Comparison of ENCODE assay signal across 8 mouse cellular contexts in the genomic region with DNA sequence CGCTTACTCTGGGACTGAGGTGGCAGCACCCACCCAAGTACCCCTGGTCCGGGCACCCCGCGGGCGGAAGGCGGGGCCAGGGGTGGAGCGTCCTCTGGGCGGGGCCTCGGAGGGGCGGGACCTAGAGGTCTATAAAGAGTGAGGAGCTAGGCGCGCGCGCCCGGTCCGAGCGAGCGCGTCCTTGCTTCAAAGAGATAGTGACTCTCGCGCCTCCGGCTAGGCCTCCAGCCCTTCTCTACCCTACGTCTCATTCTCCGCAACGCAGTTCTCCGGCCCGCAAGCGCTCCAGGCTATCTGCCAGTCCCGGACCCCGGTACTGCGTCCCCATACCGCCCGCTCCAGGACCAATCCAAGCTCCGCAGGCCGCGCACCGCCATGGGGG. TPM values are rescaled to one million over a fixed set of nuclear protein-coding genes. Genes with fewer than 3 reads are reported as not detected.
DNase-seq lines count a peak whose midpoint lies in the region; ATAC-seq lines count a peak whose summit lies in the region.

A gene (plus strand): TSS at position 114 of the 382 bp plus-strand sequence.

- WGBS in hindbrain, embryonic 14.5 days = 1% methylated on average over 37 of the region's 37 CpGs

- H3K4me3 ChIP-seq in hindbrain, embryonic 14.5 days (replicated peaks; ENCODE audit: low read length) = peak within 1 kb of the TSS; percentile 85

- no peaks in the 10 kb centered on the region for H3K27me3 ChIP-seq in hindbrain, embryonic 14.5 days (ENCODE audit: control insufficient read depth, insufficient read depth, low read length)

- no peaks in the 10 kb centered on the region for H3K9me3 ChIP-seq in hindbrain, embryonic 14.5 days (ENCODE audit: control insufficient read depth, low read length)

- DNase-seq in WW6 (ENCODE audit: low read depth, low spot score) = peak; percentile 57
- peak; percentile 57 to 81 for DNase-seq in cerebellum, postnatal 4 days (ENCODE audit: low spot score in 2 of 2)
- peak; percentile 88 for DNase-seq in gastrocnemius, adult 18-20 months (ENCODE audit: low spot score)
- DNase-seq in hindbrain, embryonic 14.5 days (ENCODE audit: low spot score) = peak; percentile 79
- peak; percentile 76 to 82 for DNase-seq in layer of hippocampus, postnatal 25 days (ENCODE audit: extremely low spot score in 1 of 2, low spot score in 1 of 2)
- peak; percentile 91 for DNase-seq in lung, postnatal 14 days
- peak; percentile 88 for DNase-seq in retina, embryonic 14.5 days (ENCODE audit: low spot score)
- peak; percentile 93 to 96 for DNase-seq in thymus, postnatal 36 days

- peaks cover 32% of the 10 kb centered on the region for H3K4me1 ChIP-seq in hindbrain, embryonic 14.5 days (replicated peaks; ENCODE audit: control insufficient read depth, insufficient read depth, low read length)

- H3K9ac ChIP-seq in hindbrain, embryonic 14.5 days = peak within 1 kb of the TSS; percentile 97

- ATAC-seq in hindbrain, embryonic 14.5 days (ENCODE audit: low FRiP score) = peak; percentile 79

- peak within 1 kb of the TSS; percentile 86 for H3K27ac ChIP-seq in hindbrain, embryonic 14.5 days

- peak within 1 kb of the TSS; percentile 64 for H3K4me2 ChIP-seq in hindbrain, embryonic 14.5 days (replicated peaks)

- no peaks in the 10 kb centered on the region for H3K36me3 ChIP-seq in hindbrain, embryonic 14.5 days (replicated peaks; ENCODE audit: control insufficient read depth, insufficient read depth)

RNA-seq across cellular contexts. Expression of the gene that starts here (rescaled TPM):
- 100 to 1,000 TPM in 1 of 2 experiments, 10 to 100 TPM in 1; 97.2 to 115 TPM for total RNA-seq in gastrocnemius, adult 18-20 months (2021)
- polyA plus RNA-seq in hindbrain, embryonic 14.5 days (2014; fragmentation: Nextera tagmentation; extraction: Ambion mirVana) = 455 and 483 TPM in 2 replicates
- total RNA-seq in layer of hippocampus, postnatal 25 days (2021) = 100 to 1,000 TPM; 489 to 524 TPM

Comparison
In these comparisons a context has a peak if more than half of its experiments do, and no peak if none do; other contexts are left out.
1. Peak in every context shown above with its lines: DNase-seq, ATAC-seq, H3K4me3 ChIP-seq and H3K27ac ChIP-seq.
2. RNA of the gene that starts here (total RNA-seq): 489 to 524 TPM in layer of hippocampus, postnatal 25 days; 97.2 to 115 TPM in gastrocnemius, adult 18-20 months; every median in the first group is over 4 times any median in the second.